ENCODE assay signal across 9 mouse cellular contexts in genomic region chr9:114526581-114526980, GRCm38 (mm10). TPM values are rescaled to one million over a fixed set of nuclear protein-coding genes. Genes with fewer than 3 reads are reported as not detected.
DNase-seq lines count a peak whose midpoint lies in the region; ATAC-seq lines count a peak whose summit lies in the region.
"Had no signal": no experiment of that assay in that cellular context is flagged by ENCODE, and none has a peak within 500 bp of the region (broad histone marks: within the 10 kb centered on the region; RNA-seq: fewer than 3 reads in every experiment).

No protein-coding gene starts in this region.

- ATAC-seq in granulocyte monocyte progenitor cell, adult 5-6 weeks (replicated peaks; ENCODE audit: poor library complexity, severe bottlenecking): 0 out of 2 replicates have a peak, but pooled peaks have one; percentile 10
- no peak for ATAC-seq in megakaryocyte-erythroid progenitor cell, adult 5-6 weeks (replicated peaks; ENCODE audit: low FRiP score, low TSS enrichment, poor library complexity, severe bottlenecking)

- peak; percentile 56 for DNase-seq in retina, postnatal 1 day
- no peak for DNase-seq in retina, embryonic 14.5 days (ENCODE audit: low spot score)
- peak; percentile 29 for DNase-seq in liver
- DNase-seq in right cerebral cortex, postnatal 36 days (ENCODE audit: low spot score in 2 of 2): no peak
- DNase-seq in adrenal gland, adult 18-20 months (ENCODE audit: low spot score in 2 of 2): no peak
- DNase-seq in layer of hippocampus, adult 18-20 months (ENCODE audit: low spot score in 2 of 2): no peak

RNA-seq across cellular contexts. Expression of gene C130032M10Rik, which starts 11.1 kb away (rescaled TPM):
- not detected in 2 replicates for total RNA-seq in granulocyte monocyte progenitor cell, adult 5-6 weeks (2014; fragmentation: Nextera tagmentation)
- total RNA-seq in granulocyte monocyte progenitor cell, adult 5-6 weeks (2017): not detected in 2 replicates
- total RNA-seq in adrenal gland, adult 18-20 months (2021): not detected
- not detected for total RNA-seq in layer of hippocampus, adult 18-20 months (2021)
- total RNA-seq in megakaryocyte-erythroid progenitor cell, adult 5-6 weeks (2014; fragmentation: Nextera tagmentation): not detected in 2 replicates
- not detected in 2 replicates for total RNA-seq in megakaryocyte-erythroid progenitor cell, adult 5-6 weeks (2017)
- total RNA-seq: heart, postnatal 36 days had no signal

RNA-seq across cellular contexts. Expression of gene Ccr4, which starts 21.9 kb away (rescaled TPM):
- not detected in 2 replicates for total RNA-seq in granulocyte monocyte progenitor cell, adult 5-6 weeks (2014; fragmentation: Nextera tagmentation)
- total RNA-seq in granulocyte monocyte progenitor cell, adult 5-6 weeks (2017): not detected in 2 replicates
- not detected for total RNA-seq in adrenal gland, adult 18-20 months (2021)
- not detected for total RNA-seq in layer of hippocampus, adult 18-20 months (2021)
- total RNA-seq in megakaryocyte-erythroid progenitor cell, adult 5-6 weeks (2014; fragmentation: Nextera tagmentation): not detected in 2 replicates
- total RNA-seq in megakaryocyte-erythroid progenitor cell, adult 5-6 weeks (2017): not detected in 2 replicates
- total RNA-seq: heart, postnatal 36 days had no signal

RNA-seq across cellular contexts. Expression of gene Trim71, which starts 37.6 kb away (rescaled TPM):
- not detected in 2 replicates for total RNA-seq in granulocyte monocyte progenitor cell, adult 5-6 weeks (2014; fragmentation: Nextera tagmentation)
- total RNA-seq in granulocyte monocyte progenitor cell, adult 5-6 weeks (2017): not detected in 2 replicates
- total RNA-seq in adrenal gland, adult 18-20 months (2021): not detected
- 1 to 10 TPM; 1.2 to 2.0 TPM for total RNA-seq in layer of hippocampus, adult 18-20 months (2021)
- not detected in 2 replicates for total RNA-seq in megakaryocyte-erythroid progenitor cell, adult 5-6 weeks (2014; fragmentation: Nextera tagmentation)
- total RNA-seq in megakaryocyte-erythroid progenitor cell, adult 5-6 weeks (2017): not detected in 2 replicates
- total RNA-seq: heart, postnatal 36 days had no signal

Comparison
In these comparisons a context has a peak if more than half of its experiments do, and no peak if none do; other contexts are left out.
1. DNase-seq: peak in retina, postnatal 1 day (single experiment) and liver (single experiment); none in retina, embryonic 14.5 days (single experiment), right cerebral cortex, postnatal 36 days (0 of 2), adrenal gland, adult 18-20 months (0 of 2) and layer of hippocampus, adult 18-20 months (0 of 2).